Mouse (Mus musculus): ENCODE results near the gene Timm50. TPM values are rescaled to one million over a fixed set of nuclear protein-coding genes. Genes with fewer than 3 reads are reported as not detected.
A peak's percentile ranks its signal among the peaks of the same experiment; 100 is the strongest.

Timm50 gene
- polyA plus RNA-seq, 1 experiment from 2014 or later = 131 TPM

- Histone ChIP-seq H3K36me3 (peaks cover 96% of the 10 kb centered on the region), H3K9me3 (no peaks in the 10 kb centered on the region), H3K4me1 (replicated peaks) (no peaks in the 10 kb centered on the region), H3K4me2 (no peak overlapping the region), H3K27ac (replicated peaks) (no peak overlapping the region), H3K27me3 (no peaks in the 10 kb centered on the region), H3K4me3 (no peak overlapping the region), H3K9ac (no peak overlapping the region)
- ATAC-seq (ENCODE audit: low FRiP score, low read depth) = no peak
- WGBS = 97% methylated on average over 15 of the region's 15 CpGs
Measured at GRCm38 (mm10) chr7:28321974-28322720, 10.3 kb upstream of the Timm50 start.

- WGBS = 95% methylated on average over 17 of the region's 17 CpGs
- H3K27ac ChIP-seq (replicated peaks) = no peak overlapping the region
- peaks cover 92% of the 10 kb centered on the region for H3K36me3 ChIP-seq
- H3K9ac ChIP-seq = no peak overlapping the region
- H3K4me1 ChIP-seq (replicated peaks) = no peaks in the 10 kb centered on the region
- no peaks in the 10 kb centered on the region for H3K9me3 ChIP-seq
- no peak overlapping the region for H3K4me3 ChIP-seq
- no peaks in the 10 kb centered on the region for H3K27me3 ChIP-seq
- no peak overlapping the region for H3K4me2 ChIP-seq
- no peak for ATAC-seq (ENCODE audit: low FRiP score, low read depth)
Measured at GRCm38 (mm10) chr7:28318714-28319113, 6.8 kb upstream of the Timm50 start.

GRCm38 (mm10) chr7:28318036-28318435 lies 6.2 kb upstream of the Timm50 start:
- no peak overlapping the region for H3K4me2 ChIP-seq
- no peak overlapping the region for H3K4me3 ChIP-seq
- H3K9me3 ChIP-seq = no peaks in the 10 kb centered on the region
- no peaks in the 10 kb centered on the region for H3K4me1 ChIP-seq (replicated peaks)
- WGBS = 92% methylated on average over 3 of the region's 3 CpGs
- H3K27ac ChIP-seq (replicated peaks) = no peak overlapping the region
- no peak overlapping the region for H3K9ac ChIP-seq
- ATAC-seq (ENCODE audit: low FRiP score, low read depth) = no peak
- no peaks in the 10 kb centered on the region for H3K27me3 ChIP-seq
- peaks cover 86% of the 10 kb centered on the region for H3K36me3 ChIP-seq

- Histone ChIP-seq H3K4me3 (peak overlapping the region; percentile 99), H3K4me1 (replicated peaks) (peaks cover 18% of the 10 kb centered on the region), H3K9me3 (no peaks in the 10 kb centered on the region), H3K4me2 (peak overlapping the region; percentile 78), H3K36me3 (peaks cover 38% of the 10 kb centered on the region), H3K27ac (replicated peaks) (peak overlapping the region; percentile 82), H3K27me3 (no peaks in the 10 kb centered on the region), H3K9ac (peak overlapping the region; percentile 87)
- peak; percentile 73; the same call in 1 of the 2 replicates for ATAC-seq (ENCODE audit: low FRiP score, low read depth)
- WGBS = 6% methylated on average over 35 of the region's 35 CpGs
Measured at GRCm38 (mm10) chr7:28311151-28311925, 534 bp downstream of the Timm50 start.

- H3K27ac ChIP-seq (replicated peaks) = no peak overlapping the region
- no peak for ATAC-seq (ENCODE audit: low FRiP score, low read depth)
- WGBS = 32% methylated on average over 9 of the region's 9 CpGs
- H3K4me1 ChIP-seq (replicated peaks) = peaks cover 18% of the 10 kb centered on the region
- no peaks in the 10 kb centered on the region for H3K27me3 ChIP-seq
- H3K9me3 ChIP-seq = no peaks in the 10 kb centered on the region
- H3K36me3 ChIP-seq = peaks cover 38% of the 10 kb centered on the region
- no peak overlapping the region for H3K9ac ChIP-seq
- H3K4me3 ChIP-seq = no peak overlapping the region
- H3K4me2 ChIP-seq = no peak overlapping the region
Measured at GRCm38 (mm10) chr7:28309737-28310136, 2.1 kb downstream of the Timm50 start.

GRCm38 (mm10) chr7:28306216-28306615 lies 5.7 kb downstream of the Timm50 start:
- no peak overlapping the region for H3K4me3 ChIP-seq
- H3K27ac ChIP-seq (replicated peaks) = no peak overlapping the region
- 94% methylated on average over 8 of the region's 8 CpGs for WGBS
- H3K4me1 ChIP-seq (replicated peaks) = peaks cover 23% of the 10 kb centered on the region
- no peak overlapping the region for H3K4me2 ChIP-seq
- H3K36me3 ChIP-seq = peaks cover 36% of the 10 kb centered on the region
- no peaks in the 10 kb centered on the region for H3K27me3 ChIP-seq
- no peaks in the 10 kb centered on the region for H3K9me3 ChIP-seq
- no peak for ATAC-seq (ENCODE audit: low FRiP score, low read depth)
- H3K9ac ChIP-seq = no peak overlapping the region

- Histone ChIP-seq H3K9ac (no peak overlapping the region), H3K4me2 (no peak overlapping the region), H3K4me3 (no peak overlapping the region), H3K9me3 (no peaks in the 10 kb centered on the region), H3K27ac (replicated peaks) (no peak overlapping the region), H3K4me1 (replicated peaks) (peaks cover 19% of the 10 kb centered on the region), H3K36me3 (peaks cover 36% of the 10 kb centered on the region), H3K27me3 (no peaks in the 10 kb centered on the region)
- WGBS = 84% methylated on average over 10 of the region's 10 CpGs
- ATAC-seq (ENCODE audit: low FRiP score, low read depth) = no peak
Measured at GRCm38 (mm10) chr7:28305641-28306040, 6.2 kb downstream of the Timm50 start.

- whole genome bisulfite sequencing = under 1% methylated on average over 30 of the region's 30 CpGs
- Histone ChIP-seq H3K9ac (peak within 1 kb of the TSS; percentile 60), H3K4me3 (peak within 1 kb of the TSS; percentile 44), H3K9me3 (no peaks in the 10 kb centered on the region), H3K4me2 (peak within 1 kb of the TSS; percentile 80), H3K36me3 (peaks cover 23% of the 10 kb centered on the region), H3K27ac (replicated peaks) (peak within 1 kb of the TSS; percentile 21), H3K27me3 (no peaks in the 10 kb centered on the region), H3K4me1 (replicated peaks) (peaks cover 24% of the 10 kb centered on the region)
- ATAC-seq (ENCODE audit: low FRiP score, low read depth) = peak; percentile 68
Measured at GRCm38 (mm10) chr7:28301616-28302433, 10.0 kb downstream of the Timm50 start, which contains the start of gene Dll3. Dll3 (minus strand) TSS chr7:28302238.

- peak overlapping the region; percentile 18 for H3K4me3 ChIP-seq
- ATAC-seq (ENCODE audit: low FRiP score, low read depth) = no peak
- peak overlapping the region; percentile 5; the same call in 1 of the 2 replicates for H3K9ac ChIP-seq
- no peaks in the 10 kb centered on the region for H3K9me3 ChIP-seq
- H3K27me3 ChIP-seq = no peaks in the 10 kb centered on the region
- 11% methylated on average over 43 of the region's 43 CpGs for WGBS
- H3K27ac ChIP-seq (replicated peaks) = no peak overlapping the region
- peak overlapping the region; percentile 51 for H3K4me2 ChIP-seq
- peaks cover 24% of the 10 kb centered on the region for H3K4me1 ChIP-seq (replicated peaks)
- H3K36me3 ChIP-seq = no peaks in the 10 kb centered on the region
Measured at GRCm38 (mm10) chr7:28298837-28299625, 12.8 kb downstream of the Timm50 start.

- Histone ChIP-seq H3K27me3 (peaks cover 30% of the 10 kb centered on the region), H3K36me3 (no peaks in the 10 kb centered on the region), H3K4me3 (peak overlapping the region; percentile 58), H3K9ac (peak overlapping the region; percentile 55), H3K27ac (replicated peaks) (peak overlapping the region; percentile 34; the same call in 1 of the 2 replicates), H3K4me1 (replicated peaks) (peaks cover 22% of the 10 kb centered on the region), H3K9me3 (no peaks in the 10 kb centered on the region), H3K4me2 (peak overlapping the region; percentile 88)
- ATAC-seq (ENCODE audit: low FRiP score, low read depth) = peak; percentile 82
- WGBS = 1% methylated on average over 58 of the region's 63 CpGs
Measured at GRCm38 (mm10) chr7:28294481-28294880, 17.4 kb downstream of the Timm50 start.

Measured in hindbrain, embryonic 15.5 days (tissue).